Mouse (Mus musculus): Measurements from ENCODE around the gene Opcml.

Opcml gene

GRCm38 (mm10) chr9:27790725-27791638 is at the start of gene Opcml:
Opcml (plus strand) TSS chr9:27790775.
- DNase-seq = no peak

DNA sequence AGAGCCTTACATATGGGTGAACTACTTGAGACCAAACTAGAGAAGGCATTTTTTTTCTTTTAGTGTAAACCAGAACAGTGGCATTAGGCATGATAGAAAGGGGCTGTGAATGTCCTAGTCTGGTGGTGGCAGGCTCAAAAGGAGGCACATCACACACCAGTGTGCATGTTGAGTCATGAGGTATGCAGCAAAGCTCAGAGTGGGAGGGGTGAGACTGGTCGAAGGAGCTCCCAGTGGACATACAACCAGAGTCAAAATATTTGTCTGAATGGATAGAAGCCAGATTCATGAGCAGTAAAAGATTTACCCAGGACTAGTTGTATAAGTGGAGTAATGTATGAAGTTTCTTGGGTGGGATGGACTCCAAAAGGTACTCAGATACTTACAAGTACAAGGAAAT is 31.9 kb upstream of the Opcml start:
- DNase-seq = no peak

- DNase-seq = no peak
These were observed 29.4 kb upstream of the Opcml start for GRCm38 (mm10) chr9:27761196-27761595.

DNA sequence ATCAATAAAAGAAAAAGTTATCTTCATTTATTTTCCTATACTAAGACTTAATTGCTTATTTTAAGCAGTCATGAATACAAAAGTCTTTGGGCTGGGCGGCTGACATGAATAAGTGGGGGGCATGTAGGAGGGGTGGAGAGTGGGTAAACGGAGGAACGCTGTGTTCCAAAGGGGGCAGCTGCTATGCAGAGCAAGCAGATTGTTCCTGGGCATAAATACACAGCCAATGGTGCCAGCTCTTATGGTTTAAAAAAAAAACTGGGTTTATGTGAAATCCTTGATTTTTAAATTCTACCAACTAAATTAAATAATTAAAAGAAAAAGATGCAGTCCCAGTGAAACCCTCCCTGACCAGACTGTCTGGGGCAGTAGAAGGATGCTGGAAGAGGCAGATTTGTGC is 24.1 kb upstream of the Opcml start:
- no peak for DNase-seq

DNA sequence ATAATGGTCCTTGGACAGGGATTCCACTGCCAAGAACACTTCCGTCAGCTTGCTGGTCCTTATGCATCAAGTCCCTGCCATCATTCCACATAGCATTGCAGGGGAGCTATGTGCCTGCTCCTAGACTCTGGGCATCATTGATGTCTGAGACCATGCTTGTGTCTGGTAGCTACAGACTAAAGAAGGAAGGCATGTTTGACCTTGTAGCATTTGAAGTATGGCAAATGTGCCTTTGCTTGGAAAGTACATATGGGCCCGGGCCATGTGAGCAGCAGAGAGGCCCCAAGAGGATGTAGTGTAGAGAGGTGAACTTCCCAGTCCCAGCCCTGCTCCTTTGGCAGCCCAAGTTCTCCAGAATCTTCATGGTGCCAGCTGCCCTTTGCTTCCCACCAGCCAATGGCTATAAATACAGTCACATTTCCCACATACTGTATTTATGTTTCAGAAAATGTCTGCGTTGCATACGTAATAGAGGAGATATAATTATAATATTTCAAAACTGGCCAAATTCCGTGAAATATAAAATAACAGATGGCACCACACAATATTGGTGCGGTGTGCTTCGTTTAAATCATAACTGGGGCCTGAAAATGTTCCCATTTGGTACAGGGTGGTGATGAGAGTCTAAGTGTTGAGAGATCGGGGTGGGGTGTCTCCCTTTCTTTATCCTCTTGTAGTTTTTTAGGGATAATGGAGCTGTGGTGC is 23.2 kb upstream of the Opcml start:
- no peak for DNase-seq

DNA sequence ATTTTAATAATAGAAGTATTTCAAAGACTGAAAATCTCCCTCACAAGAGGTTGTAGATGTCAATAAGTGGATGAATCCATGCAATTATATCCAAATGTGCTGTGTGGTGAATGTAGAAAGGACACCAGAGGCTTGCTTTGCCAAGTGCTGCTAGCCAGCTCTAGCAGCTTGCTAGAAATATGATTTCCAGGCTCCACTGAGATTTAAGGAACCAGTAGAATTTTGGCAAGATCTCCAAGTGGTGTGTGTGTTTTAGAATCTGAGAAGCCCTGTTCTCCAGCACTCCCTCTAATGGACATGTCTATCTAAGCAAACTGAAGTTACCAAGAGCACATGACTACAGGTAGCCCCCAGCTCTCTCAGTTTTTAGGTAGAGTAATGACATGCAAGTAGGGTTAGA is 21.8 kb upstream of the Opcml start:
- no peak for DNase-seq

DNA sequence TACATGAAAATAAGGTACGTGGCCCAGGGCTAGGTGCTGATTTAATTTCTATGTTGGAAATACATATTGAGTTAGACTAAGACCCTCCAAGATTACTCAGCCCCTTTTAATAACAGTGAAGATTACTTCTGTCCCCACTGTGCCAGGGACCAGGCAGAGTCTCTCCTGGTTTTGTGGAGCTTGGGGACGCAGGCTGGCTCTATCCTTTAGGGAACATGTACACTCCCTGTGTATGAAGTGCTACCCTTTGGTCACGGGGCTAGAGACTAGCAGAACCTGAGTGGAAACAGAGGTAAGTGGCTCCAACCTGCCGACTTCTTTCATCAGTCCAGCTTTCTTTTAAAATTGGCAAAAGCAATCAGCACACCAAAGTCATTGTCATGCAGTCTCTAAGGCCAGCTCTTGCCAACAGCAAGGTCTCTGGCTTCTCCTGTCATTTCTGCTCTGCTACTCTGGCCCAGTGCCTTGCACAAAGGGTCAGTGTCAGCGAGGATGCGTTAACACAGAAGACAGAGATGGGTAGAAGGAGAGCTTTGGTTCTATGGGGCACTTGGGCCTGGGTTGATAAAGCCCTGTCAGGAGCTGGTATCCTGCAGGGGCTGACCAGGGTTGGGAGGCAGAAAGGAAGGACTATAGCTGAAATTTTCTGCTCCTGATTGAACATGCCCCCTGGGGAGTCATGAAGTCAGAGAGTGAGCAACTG is 9.1 kb upstream of the Opcml start:
- no peak for DNase-seq

DNA sequence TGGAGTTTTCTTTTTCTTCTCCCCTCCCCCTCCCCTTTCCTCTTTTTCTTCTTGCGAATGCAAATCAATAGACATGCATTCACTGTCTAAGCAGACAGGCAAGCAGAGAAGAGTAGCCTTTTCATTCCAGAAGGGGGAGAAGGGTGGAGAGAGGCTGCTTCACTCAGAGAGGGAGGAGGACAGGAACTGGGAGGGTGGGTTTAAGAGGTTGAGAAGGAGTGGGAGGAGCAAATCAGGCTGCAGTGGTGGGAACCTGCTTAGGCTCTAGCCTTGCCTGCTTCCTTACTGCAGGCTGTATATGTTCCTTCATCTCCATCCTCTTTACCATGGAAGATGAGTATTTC is 8.6 kb upstream of the Opcml start:
- no peak for DNase-seq

- DNase-seq = no peak
These were observed 1.0 kb downstream of the Opcml start for GRCm38 (mm10) chr9:27791639-27791966.

DNA sequence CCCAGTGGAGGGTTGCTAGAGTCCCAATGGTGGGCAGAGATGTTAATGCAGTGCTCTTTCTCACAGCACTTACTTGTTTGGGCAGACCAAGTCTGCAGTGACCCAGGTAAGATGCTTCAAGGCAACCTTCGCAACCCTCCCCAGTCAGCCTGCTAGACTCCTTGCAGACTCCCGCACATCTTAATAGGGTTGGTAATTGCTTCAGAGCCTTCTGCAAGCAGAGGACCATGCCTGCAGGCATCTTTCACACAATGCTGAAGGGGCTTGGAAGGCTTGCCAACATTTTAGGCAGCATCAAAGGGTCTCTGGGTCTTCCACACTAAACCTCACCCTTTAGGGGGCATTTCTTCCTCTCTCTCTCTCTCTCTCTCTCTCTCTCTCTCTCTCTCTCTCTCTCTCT is 1.7 kb downstream of the Opcml start:
- DNase-seq = no peak

GRCm38 (mm10) chr9:27792994-27793393 is 2.4 kb downstream of the Opcml start:
- no peak for DNase-seq

- no peak for DNase-seq
These were observed 6.0 kb downstream of the Opcml start for GRCm38 (mm10) chr9:27796535-27796934.

GRCm38 (mm10) chr9:27800992-27801391 is 10.4 kb downstream of the Opcml start:
- no peak for DNase-seq

- no peak for DNase-seq
These were observed 11.2 kb downstream of the Opcml start for GRCm38 (mm10) chr9:27801807-27802206.

- no peak for DNase-seq
These were observed 11.8 kb downstream of the Opcml start for GRCm38 (mm10) chr9:27802379-27802778.

GRCm38 (mm10) chr9:27804461-27804860 is 13.9 kb downstream of the Opcml start:
- no peak for DNase-seq

DNA sequence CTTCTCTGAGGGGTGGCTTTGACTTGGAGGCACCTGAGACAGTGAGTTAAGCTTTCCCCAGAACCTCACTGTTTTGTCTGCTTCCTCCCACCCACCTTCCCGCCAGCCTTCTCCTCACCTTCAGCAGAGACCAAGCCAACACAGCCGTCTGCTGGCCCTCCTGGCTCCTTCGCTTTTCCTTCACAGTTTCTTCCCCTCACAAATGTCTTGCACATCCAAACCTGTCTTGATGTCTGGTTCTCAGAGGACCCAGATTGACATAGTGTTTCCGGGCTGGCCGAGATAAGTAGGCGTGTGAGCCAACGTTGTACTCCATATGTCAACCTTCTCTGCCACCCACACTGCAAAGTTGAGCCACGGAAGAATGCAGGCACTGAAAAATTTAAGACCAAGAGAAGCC is 19.2 kb downstream of the Opcml start:
- DNase-seq = no peak

DNA sequence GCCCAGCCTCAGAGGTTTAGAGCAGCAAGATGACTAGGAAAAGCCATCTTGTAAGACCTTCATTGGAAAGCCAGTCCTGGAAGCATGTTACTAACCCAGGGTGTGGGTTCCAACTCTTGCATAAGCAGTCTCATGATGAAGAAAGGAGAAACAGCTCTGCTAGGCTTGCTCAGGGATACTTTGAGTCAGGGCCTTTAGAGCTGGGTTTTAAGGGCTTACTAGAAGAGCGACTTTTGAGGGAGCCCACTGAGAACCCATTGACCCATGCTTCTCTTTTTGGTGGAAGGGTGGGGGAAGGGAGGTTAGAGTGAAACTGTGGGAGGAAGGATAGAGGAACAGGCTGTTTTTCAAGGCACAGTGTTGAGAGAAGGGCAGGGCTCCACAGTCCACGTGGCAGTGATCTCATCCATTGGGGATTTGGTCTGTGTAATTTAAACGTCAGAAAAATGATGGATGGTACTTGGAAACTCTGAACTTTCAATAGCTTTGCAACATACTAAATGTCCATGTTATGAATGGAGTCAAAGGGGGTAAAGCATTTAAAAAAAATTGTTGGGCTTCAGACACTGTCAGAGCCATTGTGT is 22.7 kb downstream of the Opcml start:
- no peak for DNase-seq

DNA sequence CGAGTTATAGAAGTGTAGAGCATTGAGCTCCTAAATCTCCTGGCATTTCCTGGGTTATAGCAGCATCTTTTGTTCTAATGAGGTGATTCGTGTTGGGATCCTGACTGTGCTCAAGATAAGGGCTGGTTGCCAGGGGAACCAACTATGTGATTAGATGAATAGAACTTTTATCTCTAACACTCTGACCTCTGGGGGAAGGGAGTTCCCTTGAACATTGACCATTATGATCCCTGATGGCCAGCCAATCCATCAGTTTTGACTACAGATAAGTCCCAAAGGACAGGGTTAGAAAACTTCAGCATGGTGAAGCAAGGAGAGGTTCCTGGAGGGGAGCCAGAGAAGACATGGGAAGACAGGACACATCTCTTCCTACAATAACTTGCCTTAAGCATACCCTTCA is 23.6 kb downstream of the Opcml start:
- DNase-seq = no peak

- DNase-seq = no peak
These were observed 30.6 kb downstream of the Opcml start for GRCm38 (mm10) chr9:27821197-27821596.

DNA sequence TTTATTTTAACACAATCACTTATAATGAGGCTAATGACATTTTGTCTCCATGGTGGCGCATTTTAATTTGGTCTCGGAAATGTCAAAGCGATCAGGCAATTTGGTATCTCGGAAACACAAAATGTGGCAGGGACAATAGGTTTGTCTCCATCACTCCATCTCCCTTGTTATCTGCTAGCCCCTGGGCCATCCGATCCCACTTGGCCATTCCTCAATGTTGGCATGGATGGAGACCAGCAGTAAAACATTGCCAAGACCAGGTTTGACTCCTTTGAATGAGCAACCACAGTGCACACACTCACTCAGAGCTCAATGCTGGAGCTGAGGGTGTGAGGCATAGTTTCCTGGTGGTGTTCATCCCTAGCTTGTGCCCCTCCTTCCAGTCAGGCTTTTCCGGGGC is 32.1 kb downstream of the Opcml start:
- DNase-seq = no peak

GRCm38 (mm10) chr9:27824424-27824823 is 33.8 kb downstream of the Opcml start:
- no peak for DNase-seq

DNA sequence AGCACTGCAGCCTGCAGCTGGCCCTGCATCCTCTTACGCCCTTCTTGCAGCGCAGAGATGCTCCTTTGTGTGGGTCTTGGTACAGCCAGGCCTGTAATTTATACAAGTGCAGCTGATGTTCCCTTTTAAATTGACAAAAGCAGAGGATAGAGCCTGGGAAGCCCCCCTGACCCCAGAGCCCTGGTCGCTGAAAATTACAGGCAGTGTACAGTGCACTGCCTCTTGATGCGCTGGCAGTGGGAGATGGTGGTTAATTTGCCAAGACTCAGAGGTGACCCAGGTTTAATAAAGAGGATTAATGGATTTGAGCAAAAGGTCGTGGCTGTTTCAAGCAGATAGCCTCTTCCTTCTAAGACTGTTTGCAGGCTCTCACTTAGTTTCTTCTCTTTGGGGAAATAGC is 39.9 kb downstream of the Opcml start:
- DNase-seq = no peak

DNA sequence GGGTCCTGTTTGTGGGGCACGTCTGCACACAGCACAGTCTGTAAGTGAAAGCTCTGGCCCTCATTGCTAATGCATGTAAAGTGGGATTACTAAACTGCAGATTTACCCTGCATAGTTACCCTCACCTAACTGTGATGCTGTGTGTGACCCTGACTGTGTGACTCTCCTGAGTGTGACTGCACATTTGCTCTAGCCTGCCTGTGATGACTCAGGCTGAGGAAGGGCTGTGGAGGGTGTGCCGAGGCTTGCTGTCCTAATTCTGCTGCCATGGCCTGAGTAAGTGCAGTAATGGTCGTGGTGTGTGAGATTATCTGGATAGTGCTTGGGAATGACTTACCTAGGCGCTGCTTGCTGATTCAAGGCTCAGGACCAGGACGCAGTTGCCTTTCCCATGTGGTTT is 52.2 kb downstream of the Opcml start:
- no peak for DNase-seq

Data from cerebellum, adult 11-12 months (tissue).